Mouse (Mus musculus) thymus, adult 2 months (tissue): ENCODE measurements around the gene Rpn2.

Source experiments
- CTCF ChIP-seq: fragments of 200-500 bp; IDR thresholded peaks from 2 replicates; pipeline ENCODE4 v1.5.1; 2012; ENCODE audit warnings: mild to moderate bottlenecking, control low read depth, low read length, moderate library complexity, borderline replicate concordance; ENCODE audit not compliant: control insufficient read depth, poor library complexity, insufficient read depth; ENCODE audit errors: extremely low read depth
- POLR2A ChIP-seq: fragments of 200-500 bp; IDR thresholded peaks from 2 replicates; pipeline ENCODE4 v1.6.1; 2012; ENCODE audit warnings: mild to moderate bottlenecking, low read length, control low read depth, moderate library complexity; ENCODE audit not compliant: control insufficient read depth, poor library complexity, insufficient read depth; ENCODE audit errors: extremely low read depth

GRCm38 (mm10) chr2:157353183-157353582, 74.4 kb downstream of the Rpn2 start:
- TF ChIP-seq CTCF (no peak), POLR2A (no peak)
